Mouse (Mus musculus) CH12.LX (cell line): ENCODE results near the gene Tmprss11b. TPM values are rescaled to one million over a fixed set of nuclear protein-coding genes. Genes with fewer than 3 reads are reported as not detected.
A peak's percentile ranks its signal among the peaks of the same experiment; 100 is the strongest.

Experiments
- DNase-seq: peaks from one replicate; pipeline ENCODE4 v3.0.0-alpha.2; 2013; ENCODE audit errors: extremely low read depth
- H3K27ac ChIP-seq: 2 replicates; pipeline ENCODE4 v1.5.1; 2012; ENCODE audit warnings: low read depth, mild to moderate bottlenecking, control low read depth, moderate library complexity; ENCODE audit not compliant: insufficient read depth
- H3K27me3 ChIP-seq: replicated peaks from 2 replicates; pipeline ENCODE3; 2012; ENCODE audit warnings: inconsistent platforms
- H3K36me3 ChIP-seq, 2 experiments: replicated peaks in 1 of 2; 2 replicates each; pipeline versions ENCODE3 to v1.6.1; 2012; ENCODE audit warnings: inconsistent platforms in 1 of 2, low read length in 1 of 2, mild to moderate bottlenecking in 1 of 2, mixed read lengths in 1 of 2, moderate library complexity in 1 of 2; ENCODE audit not compliant: control insufficient read depth in 1 of 2, insufficient read depth in 1 of 2
- H3K4me1 ChIP-seq, 2 experiments: 2 replicates each; pipeline ENCODE4 v1.6.1; 2012; ENCODE audit warnings: inconsistent platforms in 1 of 2, moderate library complexity in 1 of 2; ENCODE audit not compliant: insufficient read depth in 2 of 2, control insufficient read depth in 1 of 2
- H3K4me2 ChIP-seq: 2 replicates; pipeline ENCODE4 v1.6.1; 2012; ENCODE audit warnings: low read depth, mild to moderate bottlenecking, control low read depth; ENCODE audit not compliant: poor library complexity, insufficient read depth, severe bottlenecking
- H3K4me3 ChIP-seq, 3 experiments: fragments of 150-350 bp in 1 of 3; sonication (generic) in 1 of 3; replicated peaks in 1 of 3; 2 replicates each; pipeline versions ENCODE3 to v1.5.1; 2011 to 2012; ENCODE audit warnings: low read depth in 2 of 3, low read length in 2 of 3, mild to moderate bottlenecking in 2 of 3, moderate library complexity in 2 of 3, control low read depth in 1 of 3, improper control_type of control experiment in 1 of 3, inconsistent platforms in 1 of 3, mixed read lengths in 1 of 3; ENCODE audit not compliant: poor library complexity in 1 of 3
- H3K79me2 ChIP-seq: replicated peaks from 2 replicates; pipeline ENCODE4 v1.6.1; 2012; ENCODE audit warnings: mild to moderate bottlenecking, moderate library complexity; ENCODE audit not compliant: control insufficient read depth, poor library complexity, insufficient read depth, severe bottlenecking; ENCODE audit errors: extremely low read depth
- H3K9ac ChIP-seq: 2 replicates; pipeline ENCODE4 v1.6.1; 2012; ENCODE audit warnings: low read depth, mild to moderate bottlenecking, control low read depth, moderate library complexity; ENCODE audit not compliant: insufficient read depth
- H3K9me3 ChIP-seq: replicated peaks from 2 replicates; pipeline ENCODE3; 2012; ENCODE audit warnings: low read length, inconsistent platforms, mixed read lengths
- BHLHE40 ChIP-seq: IDR thresholded peaks from 2 replicates; pipeline ENCODE4 v1.6.1; 2011; ENCODE audit warnings: mild to moderate bottlenecking, low read depth, low read length, improper control_type of control experiment
- CHD1 ChIP-seq: IDR thresholded peaks from 2 replicates; pipeline ENCODE4 v1.6.1; 2012; ENCODE audit warnings: low read depth, low read length, improper control_type of control experiment, inconsistent platforms
- CTCF ChIP-seq, 2 experiments: IDR thresholded peaks in 1 of 2; conservative IDR thresholded peaks in 1 of 2; 2 replicates each; pipeline ENCODE4 v1.5.1; 2011 to 2012; ENCODE audit warnings: low read depth in 2 of 2, low read length in 2 of 2, improper control_type of control experiment in 1 of 2, inconsistent platforms in 1 of 2, mild to moderate bottlenecking in 1 of 2, moderate library complexity in 1 of 2
- E2F4 ChIP-seq: IDR thresholded peaks from 2 replicates; pipeline ENCODE4 v1.6.1; 2011; ENCODE audit warnings: low read depth, low read length, improper control_type of control experiment; ENCODE audit not compliant: insufficient replicate concordance
- ELF1 ChIP-seq: IDR thresholded peaks from 2 replicates; pipeline ENCODE4 v1.6.1; 2014; ENCODE audit warnings: low read depth, mild to moderate bottlenecking, inconsistent platforms, low read length, improper control_type of control experiment
- GABPA ChIP-seq: IDR thresholded peaks from 2 replicates; pipeline ENCODE4 v1.6.1; 2012; ENCODE audit warnings: low read depth, low read length, improper control_type of control experiment, inconsistent platforms; ENCODE audit not compliant: insufficient replicate concordance
- HCFC1 ChIP-seq: IDR thresholded peaks from 2 replicates; pipeline ENCODE4 v1.6.1; 2012; ENCODE audit warnings: low read depth, mild to moderate bottlenecking, inconsistent platforms, low read length, improper control_type of control experiment
- IRF4 ChIP-seq: IDR thresholded peaks from 2 replicates; pipeline ENCODE4 v1.6.1; 2014; ENCODE audit warnings: low read depth, mild to moderate bottlenecking, inconsistent platforms, low read length, improper control_type of control experiment
- JUND ChIP-seq: conservative IDR thresholded peaks from 2 replicates; pipeline ENCODE4 v1.6.1; 2011; ENCODE audit warnings: low read depth, low read length, improper control_type of control experiment
- KAT2A ChIP-seq: IDR thresholded peaks from 2 replicates; pipeline ENCODE4 v1.6.1; 2012; ENCODE audit warnings: low read length, improper control_type of control experiment, inconsistent platforms; ENCODE audit not compliant: insufficient replicate concordance
- MAFK ChIP-seq: IDR thresholded peaks from 2 replicates; pipeline ENCODE4 v1.6.1; 2011; ENCODE audit warnings: low read length, improper control_type of control experiment; ENCODE audit not compliant: insufficient replicate concordance
- MAX ChIP-seq: IDR thresholded peaks from 2 replicates; pipeline ENCODE4 v1.6.1; 2011; ENCODE audit warnings: low read length, improper control_type of control experiment
- MAZ ChIP-seq: IDR thresholded peaks from 2 replicates; pipeline ENCODE4 v1.6.1; 2012; ENCODE audit warnings: low read depth, mild to moderate bottlenecking, inconsistent platforms, low read length, improper control_type of control experiment, moderate library complexity
- MXI1 ChIP-seq: IDR thresholded peaks from 2 replicates; pipeline ENCODE4 v1.6.1; 2011; ENCODE audit warnings: mild to moderate bottlenecking, low read depth, low read length, improper control_type of control experiment
- MYC ChIP-seq: IDR thresholded peaks from 2 replicates; pipeline ENCODE4 v1.6.1; 2011; ENCODE audit warnings: low read depth, mild to moderate bottlenecking, improper control_type of control experiment, low read length
- NELFE ChIP-seq: IDR thresholded peaks from 2 replicates; pipeline ENCODE4 v1.6.1; 2011; ENCODE audit warnings: low read depth, low read length, improper control_type of control experiment
- NRF1 ChIP-seq: IDR thresholded peaks from 2 replicates; pipeline ENCODE4 v1.6.1; 2014; ENCODE audit warnings: low read depth, mild to moderate bottlenecking, inconsistent platforms, low read length, improper control_type of control experiment, moderate library complexity
- PAX5 ChIP-seq: IDR thresholded peaks from 2 replicates; pipeline ENCODE4 v1.6.1; 2012; ENCODE audit warnings: low read length, inconsistent platforms, mixed read lengths
- POLR2A ChIP-seq: IDR thresholded peaks from 2 replicates; pipeline ENCODE4 v1.6.1; 2011; ENCODE audit warnings: low read depth, mild to moderate bottlenecking, improper control_type of control experiment, low read length
- POLR2AphosphoS2 ChIP-seq: IDR thresholded peaks from 2 replicates; pipeline ENCODE4 v1.6.1; 2011; ENCODE audit warnings: low read depth, low read length, improper control_type of control experiment
- RAD21 ChIP-seq: IDR thresholded peaks from 2 replicates; pipeline ENCODE4 v1.6.1; 2011; ENCODE audit warnings: low read depth, mild to moderate bottlenecking, low read length, improper control_type of control experiment, moderate library complexity
- RCOR1 ChIP-seq: conservative IDR thresholded peaks from 2 replicates; pipeline ENCODE4 v1.6.1; 2012; ENCODE audit warnings: low read depth, mild to moderate bottlenecking, inconsistent platforms, low read length, improper control_type of control experiment
- SIN3A ChIP-seq: IDR thresholded peaks from 2 replicates; pipeline ENCODE4 v1.6.1; 2012; ENCODE audit warnings: low read length, improper control_type of control experiment, inconsistent platforms
- SMC3 ChIP-seq: IDR thresholded peaks from 2 replicates; pipeline ENCODE4 v1.6.1; 2011; ENCODE audit warnings: low read depth, low read length, improper control_type of control experiment
- TBP ChIP-seq: conservative IDR thresholded peaks from 2 replicates; pipeline ENCODE4 v1.6.1; 2011; ENCODE audit warnings: low read depth, low read length, improper control_type of control experiment
- TCF12 ChIP-seq: IDR thresholded peaks from 2 replicates; pipeline ENCODE4 v1.6.1; 2014; ENCODE audit warnings: low read depth, mild to moderate bottlenecking, inconsistent platforms, low read length, improper control_type of control experiment
- UBTF ChIP-seq: IDR thresholded peaks from 2 replicates; pipeline ENCODE4 v1.6.1; 2012; ENCODE audit warnings: low read depth, mild to moderate bottlenecking, inconsistent platforms, low read length, improper control_type of control experiment, moderate library complexity
- USF2 ChIP-seq: conservative IDR thresholded peaks from 2 replicates; pipeline ENCODE4 v1.6.1; 2011; ENCODE audit warnings: low read depth, low read length, improper control_type of control experiment
- ZC3H11A ChIP-seq: IDR thresholded peaks from 2 replicates; pipeline ENCODE4 v1.6.1; 2012; ENCODE audit warnings: low read depth, mild to moderate bottlenecking, inconsistent platforms, low read length, improper control_type of control experiment
- ZKSCAN1 ChIP-seq: IDR thresholded peaks from 2 replicates; pipeline ENCODE4 v1.6.1; 2012; ENCODE audit warnings: low read depth, inconsistent platforms, low read length, improper control_type of control experiment, borderline replicate concordance
- ZMIZ1 ChIP-seq: IDR thresholded peaks from 2 replicates; pipeline ENCODE4 v1.6.1; 2012; ENCODE audit warnings: low read depth, mild to moderate bottlenecking, inconsistent platforms, low read length, improper control_type of control experiment
- ZNF384 ChIP-seq: IDR thresholded peaks from 2 replicates; pipeline ENCODE4 v1.6.1; 2012; ENCODE audit warnings: low read depth, low read length, improper control_type of control experiment, inconsistent platforms
- dilution Hi-C: fragments of 300-500 bp; cut with MboI; formaldehyde crosslinking; loops from 2 replicates; pipeline ENCODE4 v1.14.3; 2020; ENCODE audit warnings: low sequenced_read_pairs; ENCODE audit not compliant: extremely low pct_unique_long_range_greater_than_20kb, extremely low pct_ligation_motif_present
- in situ Hi-C: fragments of 300-500 bp; cut with MboI; formaldehyde crosslinking; loops from 3 replicates; pipeline ENCODE4 v1.14.3; 2019; ENCODE audit warnings: low sequenced_read_pairs, low pct_ligation_motif_present, low pct_unique_long_range_greater_than_20kb, mixed read lengths
- polyA plus RNA-seq: library from polyadenylated mRNA; unstranded; fragments of >175 nt; gene quantifications from 2 replicates; pipeline ENCODE4 v1.2.1, GENCODE M21; 2012; ENCODE audit warnings: low read depth; ENCODE audit not compliant: insufficient read length
- total RNA-seq, 2 experiments: library from RNA; depleted of rRNA; stranded (reverse); fragments of 300-350 nt in 1 of 2; fragments of >200 nt in 1 of 2; gene quantifications; 2 replicates each; pipeline ENCODE4 v1.2.3; 2012 to 2014

Tmprss11b gene
- total and polyA plus RNA-seq, 3 experiments = not detected

DNA sequence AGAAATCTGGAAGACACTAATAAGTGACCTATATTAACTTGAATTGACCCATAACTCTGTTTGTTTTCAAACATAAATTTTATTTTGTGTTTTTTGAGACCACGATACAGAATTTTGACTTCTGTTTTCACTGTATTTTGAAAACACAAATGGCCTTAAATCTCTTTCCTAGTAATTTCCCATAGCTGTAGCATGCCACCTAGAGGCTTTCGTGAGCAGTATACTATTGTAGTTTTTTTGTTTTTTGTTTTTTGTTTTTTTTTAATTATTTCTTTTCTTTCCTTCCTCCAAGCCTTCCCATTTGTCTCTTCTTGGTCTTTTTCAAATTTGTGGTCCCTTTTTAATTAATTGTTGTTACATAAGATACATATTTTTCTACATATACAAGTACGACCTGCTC, 28.8 kb upstream of the Tmprss11b start:
- dilution Hi-C loops = no loop called here
- DNase-seq = peak; percentile 3
- H3K4me3 ChIP-seq = no peak overlapping the region
- no peak overlapping the region for H3K4me2 ChIP-seq
- no peak for TF ChIP-seq MAX
- no peak for TF ChIP-seq UBTF
- no peak for TF ChIP-seq ZC3H11A
- no peak for TF ChIP-seq ZKSCAN1
- no peak for TF ChIP-seq E2F4
- no peak for TF ChIP-seq RCOR1
- peak; percentile 48 for TF ChIP-seq RAD21
- TF ChIP-seq CTCF (conservative IDR thresholded peaks at IDR 0.05 in 1 of 2, IDR thresholded peaks at IDR 0.05 in 1 of 2; ENCODE audit: low read depth in 2 of 2, low read length in 2 of 2) = peak in 1 of 2 experiments; percentile 55; a peak in 2 of 4 replicates
- no peak for TF ChIP-seq MAZ
- TF ChIP-seq NRF1 = no peak
- peak; percentile 44 for TF ChIP-seq SMC3
- peak; percentile 72 for TF ChIP-seq ZNF384
- no peak overlapping the region for H3K9ac ChIP-seq
- H3K79me2 ChIP-seq = no peaks in the 10 kb centered on the region
- H3K4me1 ChIP-seq = no peaks in the 10 kb centered on the region
- in situ Hi-C loops = no loop called here
- no peak overlapping the region for H3K27ac ChIP-seq
- H3K9me3 ChIP-seq = no peaks in the 10 kb centered on the region
- no peaks in the 10 kb centered on the region for H3K27me3 ChIP-seq
- no peaks in the 10 kb centered on the region for H3K36me3 ChIP-seq

GRCm38 (mm10) chr5:86684667-86685066, 8.5 kb upstream of the Tmprss11b start:
- no peak overlapping the region for H3K9ac ChIP-seq
- DNase-seq = peak; percentile 62
- H3K4me3 ChIP-seq = no peak overlapping the region
- H3K27ac ChIP-seq = no peak overlapping the region
- in situ Hi-C loops = no loop called here
- no peaks in the 10 kb centered on the region for H3K9me3 ChIP-seq
- dilution Hi-C loops = no loop called here
- H3K79me2 ChIP-seq = no peaks in the 10 kb centered on the region
- H3K36me3 ChIP-seq = no peaks in the 10 kb centered on the region
- H3K27me3 ChIP-seq = no peaks in the 10 kb centered on the region
- no peak overlapping the region for H3K4me2 ChIP-seq
- H3K4me1 ChIP-seq = no peaks in the 10 kb centered on the region
- TF ChIP-seq NRF1 (no peak), RAD21 (peak; percentile 88), MXI1 (no peak), TBP (no peak), SMC3 (peak; percentile 82), BHLHE40 (no peak), MAFK (no peak), USF2 (no peak), GABPA (no peak), TCF12 (peak; percentile 19; the same call in 1 of the 2 replicates), JUND (no peak), MYC (no peak), E2F4 (no peak), MAZ (no peak), ZKSCAN1 (no peak), IRF4 (peak; percentile 63; the same call in 1 of the 2 replicates), RCOR1 (no peak), POLR2AphosphoS2 (no peak), ZMIZ1 (no peak), HCFC1 (no peak), CHD1 (no peak), CTCF (conservative IDR thresholded peaks at IDR 0.05 in 1 of 2, IDR thresholded peaks at IDR 0.05 in 1 of 2; ENCODE audit: low read depth in 2 of 2, low read length in 2 of 2) (peak; percentile 59 to 93), SIN3A (no peak), NELFE (no peak), PAX5 (no peak), ELF1 (no peak), POLR2A (no peak), KAT2A (no peak), ZNF384 (no peak), ZC3H11A (peak; percentile 33), UBTF (no peak)
